Mouse (Mus musculus): ENCODE measurements around the gene Strip2.

- TF ChIP-seq EP300 (IDR thresholded peaks at IDR 0.05; ENCODE audit: insufficient read depth, low read depth, low read length) (no peak), CTCF (IDR thresholded peaks at IDR 0.05; ENCODE audit: low read depth, low read length) (no peak)
Measured at GRCm38 (mm10) chr6:29985058-29985498, 68.3 kb downstream of the Strip2 start.

Data from ES-Bruce4 (cell line).